Mouse (Mus musculus) ZHBTc4 (cell line): ENCODE data around the gene Ccl4.
A peak's percentile ranks its signal among the peaks of the same experiment; 100 is the strongest.

Experiments
- DNase-seq: peaks from one replicate; pipeline ENCODE4 v3.0.0-alpha.2; 2011; ENCODE audit warnings: low read depth, low spot score

Gene Ccl4

GRCm38 (mm10) chr11:83662204-83662603 is at the start of gene Ccl4:
Gene Ccl4, plus strand, starts transcription at chr11:83662584.
- no peak for DNase-seq

DNA sequence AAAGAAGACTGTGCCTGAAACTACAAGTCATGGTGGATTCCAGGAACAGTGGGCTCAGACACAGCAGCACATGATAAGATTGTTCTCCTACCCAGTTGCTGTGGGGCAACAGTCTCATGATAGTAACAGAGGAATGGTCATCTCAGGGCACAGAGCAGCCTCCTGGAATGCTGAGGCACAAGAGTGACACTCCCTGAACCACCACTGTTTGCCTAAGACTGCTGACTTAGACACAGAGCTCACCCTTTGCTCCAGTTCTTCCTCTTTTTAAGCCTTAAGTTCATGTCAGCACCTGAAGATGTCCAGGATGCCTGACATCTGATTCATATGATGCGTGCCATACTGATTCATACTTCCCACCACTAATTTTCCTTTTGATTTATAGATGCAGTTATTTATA is 45.8 kb upstream of the Ccl4 start:
- no peak for DNase-seq

DNA sequence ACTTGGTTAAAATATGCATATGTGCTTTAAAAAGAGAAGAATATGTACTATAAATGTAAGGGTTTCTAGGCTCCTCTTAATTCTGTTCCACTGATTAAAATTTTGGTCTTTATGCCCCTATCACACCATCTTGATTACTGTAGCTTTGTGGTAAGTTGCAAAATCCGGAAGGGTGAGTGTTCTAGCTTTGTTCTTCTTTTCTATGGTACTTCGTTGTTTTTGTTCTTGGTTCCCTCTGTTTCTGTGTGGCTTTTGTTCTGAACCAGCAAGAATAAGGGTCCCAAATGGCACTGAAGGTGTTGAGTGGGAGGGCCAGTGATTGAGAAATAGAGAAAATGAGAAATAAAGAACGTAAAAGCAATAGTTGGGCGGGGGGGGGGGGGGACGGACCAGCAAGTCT is 44.1 kb upstream of the Ccl4 start:
- DNase-seq = no peak

GRCm38 (mm10) chr11:83619037-83619436 is 43.3 kb upstream of the Ccl4 start:
- no peak for DNase-seq

DNA sequence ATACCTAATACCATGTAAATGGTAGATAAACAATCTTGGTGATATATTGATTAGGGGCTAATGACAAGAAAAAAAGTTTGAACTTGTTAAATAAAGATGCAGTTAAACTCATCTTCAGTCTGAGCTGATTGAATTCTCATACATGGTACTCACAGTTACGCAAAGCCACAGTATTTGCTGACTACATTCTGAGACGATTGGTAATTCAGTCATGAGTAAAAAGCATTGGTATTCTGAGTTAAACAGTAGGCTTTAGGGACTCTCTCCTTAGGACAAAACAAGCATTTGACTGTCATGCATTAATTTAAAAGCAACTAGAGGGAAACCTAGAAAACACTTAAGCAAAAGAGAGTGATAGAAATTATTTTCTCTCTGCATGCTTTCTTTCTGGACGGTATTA is 38.8 kb upstream of the Ccl4 start:
- no peak for DNase-seq

- DNase-seq = no peak
Observed at GRCm38 (mm10) chr11:83628808-83629207, 33.6 kb upstream of the Ccl4 start.

- DNase-seq = no peak
Observed at GRCm38 (mm10) chr11:83630630-83631029, 31.8 kb upstream of the Ccl4 start.

DNA sequence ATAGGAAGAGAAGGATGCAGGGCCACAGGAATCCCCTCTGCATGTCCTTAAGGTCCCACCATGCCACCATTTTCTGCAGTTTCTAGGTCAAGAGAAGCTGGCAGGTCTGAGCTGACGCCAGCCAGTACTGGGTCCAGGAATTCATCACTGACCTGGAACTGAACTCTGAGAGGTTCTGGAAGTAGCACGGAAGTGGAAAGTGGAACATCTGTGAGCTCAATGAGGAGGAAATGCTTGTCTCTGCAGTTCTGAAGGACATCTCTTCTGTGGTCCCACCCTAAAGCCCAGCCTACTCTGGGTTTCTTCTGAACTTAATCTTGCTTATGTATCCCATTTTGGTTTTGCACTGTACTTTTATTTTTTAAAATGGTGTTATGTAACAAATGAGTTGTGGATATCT is 31.3 kb upstream of the Ccl4 start:
- DNase-seq = no peak

- no peak for DNase-seq
Observed at GRCm38 (mm10) chr11:83632744-83633143, 29.6 kb upstream of the Ccl4 start.

GRCm38 (mm10) chr11:83634425-83634824 is 28.0 kb upstream of the Ccl4 start:
- no peak for DNase-seq

DNA sequence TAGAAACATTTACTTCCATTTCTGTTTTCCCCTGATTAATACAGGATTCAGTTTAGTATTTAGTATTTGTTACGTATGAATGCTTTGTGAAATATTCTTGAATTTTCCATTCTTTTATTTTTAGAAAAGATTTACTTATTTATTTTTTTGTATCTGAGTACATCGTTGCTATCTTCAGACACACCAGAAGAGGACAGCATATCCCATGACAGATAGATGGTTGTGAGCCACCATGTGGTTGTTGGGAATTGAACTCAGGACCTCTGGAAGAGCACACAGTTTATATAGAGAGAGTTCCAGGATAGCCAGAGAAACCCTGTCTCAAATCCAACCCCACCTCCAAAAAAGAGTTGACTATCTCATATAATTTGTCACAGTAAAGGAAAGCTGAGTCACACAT is 27.5 kb upstream of the Ccl4 start:
- DNase-seq = no peak

- no peak for DNase-seq
Observed at GRCm38 (mm10) chr11:83636742-83637235, 25.6 kb upstream of the Ccl4 start.

DNA sequence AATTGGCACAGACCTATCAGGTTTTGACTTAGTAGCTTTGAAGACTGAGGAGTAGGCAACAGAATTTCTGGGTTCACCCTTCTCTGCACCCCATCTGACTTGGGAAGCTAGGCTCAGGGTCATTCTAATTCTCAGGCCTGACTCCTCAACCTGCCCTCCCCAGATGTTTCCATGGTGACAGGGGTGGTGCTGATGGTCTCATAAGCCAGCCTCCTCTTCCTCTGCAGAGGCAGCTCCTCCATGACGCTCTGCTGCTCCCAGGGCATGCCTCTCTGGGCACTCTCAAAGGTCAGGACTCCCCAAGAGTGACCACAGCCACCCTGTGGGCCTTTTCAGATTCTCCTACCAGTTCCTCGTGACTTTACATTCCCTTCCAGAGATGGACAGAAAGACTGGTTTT is 23.4 kb upstream of the Ccl4 start:
- no peak for DNase-seq

GRCm38 (mm10) chr11:83639533-83639932 is 22.9 kb upstream of the Ccl4 start:
- DNase-seq = peak; percentile 10

DNA sequence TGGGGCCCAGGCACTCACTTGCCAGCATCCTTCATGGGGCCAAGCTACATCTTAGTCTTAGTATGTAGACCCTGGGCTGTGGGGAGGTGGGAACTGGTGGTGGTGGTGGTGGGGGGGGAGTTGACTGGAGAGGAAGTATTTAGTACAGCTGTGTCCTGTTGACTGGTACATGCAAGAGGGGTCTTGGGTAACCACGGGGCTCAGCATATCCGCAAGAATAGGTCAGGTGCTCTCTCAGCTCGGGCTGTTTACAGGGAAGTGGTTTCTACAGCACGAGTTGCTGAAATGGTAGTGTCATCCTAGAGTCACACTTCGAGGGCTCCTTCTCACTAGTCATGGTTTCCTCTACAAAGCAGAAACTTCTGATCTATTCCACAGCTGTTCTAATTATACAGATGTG is 22.2 kb upstream of the Ccl4 start:
- no peak for DNase-seq

DNA sequence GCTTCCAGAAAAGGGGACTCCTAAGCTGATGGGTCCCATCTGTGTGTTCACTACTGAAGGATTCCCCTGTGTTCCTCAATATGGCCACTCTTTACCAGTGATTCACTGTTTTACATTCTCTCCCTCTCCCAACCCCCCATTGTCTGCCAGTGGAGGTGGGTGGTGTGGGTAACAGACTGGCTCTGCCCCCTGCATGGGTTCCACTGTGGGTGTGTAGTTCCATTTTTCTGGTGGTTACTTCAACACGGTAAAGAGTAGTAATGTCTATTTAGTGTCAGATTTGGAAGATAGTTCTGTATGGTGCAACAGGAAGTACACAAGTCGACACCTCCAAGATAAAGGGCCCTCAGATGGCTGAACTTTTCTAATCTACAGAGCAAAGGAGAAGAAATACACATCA is 21.2 kb upstream of the Ccl4 start:
- DNase-seq = no peak

- DNase-seq = no peak
Observed at GRCm38 (mm10) chr11:83645521-83645920, 16.9 kb upstream of the Ccl4 start, which contains the start of gene Rpl9-ps1. Gene Rpl9-ps1, minus strand, starts transcription at chr11:83645621.

GRCm38 (mm10) chr11:83646356-83647149 is 15.8 kb upstream of the Ccl4 start:
- no peak for DNase-seq

DNA sequence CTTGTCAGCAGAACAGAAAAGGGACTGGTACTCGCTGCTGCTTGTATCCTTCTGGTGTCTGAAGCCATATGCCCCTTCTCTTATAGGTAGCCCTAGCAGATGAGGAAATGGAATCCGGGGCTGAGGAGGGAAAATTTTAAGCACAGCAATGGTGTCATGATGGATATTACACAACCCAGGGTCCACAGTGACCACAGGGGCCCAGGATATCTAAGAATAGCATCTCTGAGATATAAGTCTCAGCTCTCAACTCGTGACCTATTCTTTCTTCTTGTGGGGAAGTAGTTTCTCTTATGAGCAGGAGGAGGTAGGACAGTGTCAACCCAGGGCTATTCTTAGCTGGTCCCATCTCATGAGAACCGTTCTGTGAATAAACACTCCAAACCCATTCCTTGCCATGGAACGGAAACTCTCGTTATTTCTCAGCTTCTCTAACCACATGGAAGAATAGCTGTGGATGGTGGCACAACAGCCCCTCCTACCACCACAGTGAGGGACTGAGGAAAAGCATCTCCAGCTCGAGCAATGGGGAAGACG is 13.0 kb upstream of the Ccl4 start, which contains the start of gene Ccl3:
Gene Ccl3 (minus strand): TSS at position 51 of the 537 bp plus-strand sequence.
- no peak for DNase-seq

GRCm38 (mm10) chr11:83654606-83655005 is 7.8 kb upstream of the Ccl4 start:
- DNase-seq = no peak

GRCm38 (mm10) chr11:83657508-83657907 is 4.9 kb upstream of the Ccl4 start:
- DNase-seq = no peak

- no peak for DNase-seq
Observed at GRCm38 (mm10) chr11:83658797-83659196, 3.6 kb upstream of the Ccl4 start.

DNA sequence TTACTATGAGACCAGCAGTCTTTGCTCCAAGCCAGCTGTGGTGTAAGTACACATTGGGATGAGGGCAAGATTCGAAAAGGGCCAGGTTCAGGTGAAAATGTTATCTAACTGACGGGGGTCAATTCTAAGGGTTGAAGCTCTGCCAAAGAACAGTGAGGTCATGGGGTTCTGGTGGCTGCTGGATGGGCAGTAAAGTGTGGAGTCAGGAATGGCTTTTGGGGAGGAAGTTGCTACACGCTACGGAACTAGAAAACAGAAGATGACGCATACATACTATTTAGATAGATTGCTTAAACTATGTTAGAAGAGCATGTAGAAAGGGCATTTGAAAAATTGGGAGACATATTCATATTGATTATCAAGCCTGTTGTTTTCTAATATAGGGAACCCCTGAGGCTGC is 1.1 kb downstream of the Ccl4 start:
- no peak for DNase-seq
